Mouse (Mus musculus) ES-CJ7 (cell line): Measurements from ENCODE around the gene Tmem190.
A peak's percentile ranks its signal among the peaks of the same experiment; 100 is the strongest.

Experiments used
- DNase-seq: peaks from one replicate; pipeline ENCODE4 v3.0.0; 2011; ENCODE audit warnings: low read depth, low spot score

Tmem190 gene

GRCm38 (mm10) chr7:4782759-4783158 is at the start of gene Tmem190, which contains the start of gene Il11:
Gene Tmem190 (plus strand): TSS chr7:4782937.
Gene Il11 (minus strand): TSS chr7:4782859.
- DNase-seq, result no peak

- no peak for DNase-seq
Measured at GRCm38 (mm10) chr7:4732968-4733392, 49.8 kb upstream of the Tmem190 start.

GRCm38 (mm10) chr7:4739041-4739543 is 43.6 kb upstream of the Tmem190 start:
- no peak for DNase-seq

- DNase-seq, result peak; percentile 100
Measured at GRCm38 (mm10) chr7:4739544-4740275, 43.0 kb upstream of the Tmem190 start, which contains the start of gene Kmt5c. Gene Kmt5c (plus strand): TSS chr7:4740115.

- DNase-seq, result no peak
Measured at GRCm38 (mm10) chr7:4740309-4740727, 42.4 kb upstream of the Tmem190 start.

GRCm38 (mm10) chr7:4741151-4741550 is 41.6 kb upstream of the Tmem190 start:
- DNase-seq, result peak; percentile 90

- DNase-seq, result no peak
Measured at GRCm38 (mm10) chr7:4741672-4742481, 40.9 kb upstream of the Tmem190 start.

- no peak for DNase-seq
Measured at GRCm38 (mm10) chr7:4742482-4742819, 40.3 kb upstream of the Tmem190 start.

GRCm38 (mm10) chr7:4743354-4743753 is 39.4 kb upstream of the Tmem190 start:
- no peak for DNase-seq

- DNase-seq, result no peak
Measured at GRCm38 (mm10) chr7:4744886-4745285, 37.9 kb upstream of the Tmem190 start.

- DNase-seq, result no peak
Measured at GRCm38 (mm10) chr7:4746326-4746980, 36.3 kb upstream of the Tmem190 start.

- no peak for DNase-seq
Measured at GRCm38 (mm10) chr7:4747156-4747899, 35.4 kb upstream of the Tmem190 start.

GRCm38 (mm10) chr7:4748321-4748720 is 34.4 kb upstream of the Tmem190 start:
- DNase-seq, result peak; percentile 72

- no peak for DNase-seq
Measured at GRCm38 (mm10) chr7:4749169-4749568, 33.6 kb upstream of the Tmem190 start.

- peak; percentile 97 for DNase-seq
Measured at GRCm38 (mm10) chr7:4751971-4752820, 30.5 kb upstream of the Tmem190 start.

- peak; percentile 97 for DNase-seq
Measured at GRCm38 (mm10) chr7:4752821-4753570, 29.7 kb upstream of the Tmem190 start, which contains the start of gene Cox6b2. Gene Cox6b2 (minus strand): TSS chr7:4753094.

- DNase-seq, result no peak
Measured at GRCm38 (mm10) chr7:4759670-4760069, 23.1 kb upstream of the Tmem190 start.

GRCm38 (mm10) chr7:4764946-4765710 is 17.6 kb upstream of the Tmem190 start:
- DNase-seq, result no peak

GRCm38 (mm10) chr7:4771202-4771601 is 11.5 kb upstream of the Tmem190 start, which contains the start of gene Fam71e2:
Gene Fam71e2 (minus strand): TSS chr7:4771302.
- DNase-seq, result no peak
